Mouse (Mus musculus) lung, adult 2 months (tissue): ENCODE measurements around the gene Ddx42.

ENCODE experiments used
- CTCF ChIP-seq: fragments of 200-500 bp; IDR thresholded peaks from 2 replicates; pipeline ENCODE4 v1.5.1; 2011; ENCODE audit warnings: mild to moderate bottlenecking, low read length, control low read depth; ENCODE audit not compliant: insufficient read depth
- POLR2A ChIP-seq: fragments of 200-500 bp; IDR thresholded peaks from 2 replicates; pipeline ENCODE4 v1.6.1; 2011; ENCODE audit warnings: low read depth, mild to moderate bottlenecking, control low read depth, low read length, borderline replicate concordance; ENCODE audit errors: extremely low read depth

DNA sequence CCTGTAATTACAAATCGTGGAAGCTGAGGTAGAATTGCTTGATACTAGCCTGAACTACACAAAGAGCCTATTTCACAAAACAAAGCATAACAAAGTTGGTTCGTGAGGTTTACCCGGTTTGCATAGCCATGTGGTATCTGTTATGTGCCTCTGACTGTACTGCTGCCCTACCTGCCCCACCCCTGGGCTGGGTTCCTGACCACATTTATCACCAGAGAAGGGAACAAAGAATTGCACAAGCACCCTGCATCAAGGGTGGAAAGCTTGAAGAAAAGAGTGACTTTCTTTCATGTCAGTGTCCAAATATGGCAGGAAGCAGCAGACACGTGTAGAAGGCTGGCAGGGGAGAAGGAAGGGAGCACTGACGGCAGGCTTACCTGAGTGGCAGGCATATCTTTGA lies 49.3 kb upstream of the Ddx42 start:
- TF ChIP-seq CTCF (no peak), POLR2A (no peak)
